Mouse (Mus musculus) cerebellum, adult (tissue): ENCODE data around the gene Cnmd.

ENCODE experiments used
- ATAC-seq: cut with Nextera tagmentation; 2 replicates; pipeline ENCODE4 v1.9.2; 2017; ENCODE audit warnings: mild to moderate bottlenecking, moderate library complexity, mixed read lengths; ENCODE audit not compliant: insufficient number of reproducible peaks, low FRiP score, low TSS enrichment

Gene Cnmd

GRCm38 (mm10) chr14:79649680-79650079, 12.3 kb downstream of the Cnmd start:
- ATAC-seq = no peak

DNA sequence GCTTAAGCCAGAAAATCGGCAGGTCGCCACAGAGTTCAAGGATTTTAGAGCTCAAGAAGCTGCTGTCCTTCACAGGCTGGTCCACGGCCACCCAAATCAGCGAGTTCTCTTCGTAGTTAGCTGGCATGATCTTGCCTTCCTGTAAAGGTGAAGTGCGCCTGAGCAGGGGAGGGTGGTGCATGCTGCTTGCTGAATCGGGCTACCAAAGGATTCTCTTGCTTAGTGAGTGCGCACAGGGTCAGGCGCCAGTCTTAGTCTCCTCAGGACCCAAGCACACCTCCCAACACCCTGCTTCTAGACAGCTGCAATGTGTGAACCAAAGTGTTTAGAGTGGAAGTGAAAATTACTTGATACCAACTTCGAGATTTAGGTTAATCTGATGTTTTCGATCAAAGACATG, 16.6 kb downstream of the Cnmd start:
- ATAC-seq = no peak

DNA sequence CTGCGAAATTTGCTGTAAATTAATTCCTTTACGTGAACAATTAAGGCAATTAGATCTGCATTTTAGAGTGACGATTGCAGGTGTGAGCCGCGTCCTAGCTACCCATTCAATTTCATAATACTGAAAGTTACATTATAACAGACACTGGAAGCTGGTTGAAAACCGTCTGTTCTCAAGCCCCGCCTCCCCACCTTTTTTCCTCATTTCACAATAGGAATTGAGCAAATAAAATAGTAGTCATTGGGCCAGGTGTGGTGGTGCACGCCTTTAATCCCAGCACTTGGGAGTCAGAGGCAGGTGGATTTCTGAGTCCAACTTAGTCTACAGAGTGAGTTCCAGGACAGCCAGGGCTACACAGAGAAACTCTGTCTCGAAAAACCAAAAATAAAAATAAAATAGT, 19.9 kb downstream of the Cnmd start:
- no peak for ATAC-seq

GRCm38 (mm10) chr14:79636814-79637213, 25.2 kb downstream of the Cnmd start:
- no peak for ATAC-seq

DNA sequence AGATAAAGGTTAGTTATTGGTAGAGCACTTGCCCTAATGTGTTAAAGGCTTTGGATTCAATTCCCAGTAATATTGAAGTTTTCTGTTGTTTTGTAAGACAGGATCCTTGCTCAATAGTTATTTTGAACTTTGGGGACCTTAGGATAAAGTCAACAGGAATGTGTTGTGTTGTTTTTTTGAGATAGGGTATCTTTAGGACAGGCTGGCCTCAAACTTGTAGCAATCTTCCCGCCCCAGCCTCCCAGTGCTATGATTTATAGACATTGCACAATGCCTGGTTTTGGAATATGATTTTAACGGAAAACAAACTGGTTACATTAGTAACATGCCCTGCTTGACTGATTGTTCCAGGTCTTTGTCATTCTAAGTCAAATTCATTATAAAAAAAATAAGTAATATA, 28.8 kb downstream of the Cnmd start:
- no peak for ATAC-seq

DNA sequence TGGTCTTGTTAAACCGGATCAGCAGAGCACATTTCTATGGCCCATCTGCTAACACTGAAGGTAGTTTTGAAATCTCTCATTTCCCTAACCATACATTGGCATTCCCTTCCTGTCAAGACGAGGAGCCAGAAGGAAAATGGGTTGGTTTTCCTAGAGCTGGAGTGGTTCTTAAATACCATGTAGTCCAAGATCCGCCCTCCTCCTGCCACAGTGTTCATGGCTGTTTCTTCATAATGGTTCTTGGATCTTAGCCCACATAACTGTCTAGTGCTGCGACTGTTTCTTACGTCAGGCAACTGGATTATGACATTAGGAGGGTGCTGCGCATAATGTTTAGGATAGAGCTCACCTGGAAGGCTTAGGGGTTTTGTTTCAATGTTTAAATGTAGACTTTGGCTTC, 29.6 kb downstream of the Cnmd start:
- no peak for ATAC-seq

- ATAC-seq = no peak
Observed at GRCm38 (mm10) chr14:79621143-79621542, 40.8 kb downstream of the Cnmd start.

DNA sequence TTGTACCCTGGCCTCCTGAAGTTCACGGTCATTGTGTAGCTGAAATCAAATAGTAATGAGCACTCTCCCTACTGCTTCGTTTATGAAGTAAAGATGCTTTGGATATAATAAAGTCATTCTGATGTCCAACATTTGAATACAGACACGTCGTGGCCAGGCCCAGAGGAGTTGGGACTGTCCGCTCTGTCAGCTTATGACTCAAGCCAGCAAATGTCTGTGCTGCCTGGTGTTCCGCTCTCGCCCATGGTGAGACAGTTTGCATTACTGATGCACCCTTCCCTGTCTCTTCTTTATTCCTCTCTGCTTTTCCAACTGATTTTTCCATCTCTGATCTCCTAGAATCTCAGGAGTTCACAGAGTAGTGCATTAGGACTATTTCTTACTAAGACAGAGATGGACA, 42.2 kb downstream of the Cnmd start:
- ATAC-seq = no peak

DNA sequence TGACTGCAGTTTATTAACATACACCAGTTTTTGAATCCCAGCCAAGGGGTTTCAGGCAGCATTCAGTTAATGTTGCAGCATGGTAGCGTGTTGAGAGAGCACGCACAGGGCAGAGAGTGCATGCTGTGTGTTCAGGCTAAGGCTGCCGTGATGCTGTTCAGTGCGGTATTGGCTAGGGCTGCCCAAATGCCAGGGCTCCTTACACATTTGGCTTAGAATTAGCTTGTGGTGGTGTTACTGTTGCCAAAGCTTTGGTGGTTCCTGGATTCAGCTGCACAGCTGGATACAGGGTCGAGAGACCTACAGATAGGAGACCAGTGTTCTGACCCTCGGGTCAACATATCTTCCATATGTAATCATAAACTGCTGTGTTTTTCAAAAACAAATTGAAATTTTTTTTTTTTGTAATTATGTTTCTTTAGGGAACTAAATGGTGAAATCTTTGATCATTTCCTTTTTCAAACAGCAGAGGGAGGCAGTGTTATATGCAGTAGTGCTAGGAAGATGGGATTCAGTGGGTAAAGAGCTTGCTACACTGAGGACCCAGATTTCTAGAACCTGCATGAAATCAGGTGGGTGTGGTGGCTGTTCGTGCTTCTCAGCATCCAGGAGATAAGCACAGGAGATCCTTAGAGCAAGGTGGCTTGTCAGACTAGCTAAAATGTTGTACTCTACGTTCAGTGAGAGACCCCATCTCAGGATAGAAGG, 44.7 kb downstream of the Cnmd start:
- no peak for ATAC-seq

DNA sequence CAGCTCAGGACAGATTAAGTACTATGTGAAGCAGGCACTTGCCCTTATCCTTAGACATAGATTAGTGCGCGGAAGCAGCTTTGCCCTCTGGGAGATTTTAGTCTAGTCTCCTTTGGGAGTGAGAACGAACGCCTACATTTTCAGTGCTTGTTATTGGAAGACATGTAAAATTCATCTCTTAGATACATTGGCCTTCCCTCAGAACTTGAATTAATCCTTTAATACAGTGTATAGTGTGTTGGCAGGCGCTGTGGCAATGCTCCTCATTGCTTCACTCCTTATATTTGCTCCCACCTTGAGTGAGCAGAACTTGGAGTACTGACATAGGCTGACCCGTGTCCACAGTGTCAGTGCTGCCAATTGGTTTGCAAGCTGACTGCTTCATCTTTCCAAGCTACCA, 53.7 kb downstream of the Cnmd start:
- no peak for ATAC-seq

DNA sequence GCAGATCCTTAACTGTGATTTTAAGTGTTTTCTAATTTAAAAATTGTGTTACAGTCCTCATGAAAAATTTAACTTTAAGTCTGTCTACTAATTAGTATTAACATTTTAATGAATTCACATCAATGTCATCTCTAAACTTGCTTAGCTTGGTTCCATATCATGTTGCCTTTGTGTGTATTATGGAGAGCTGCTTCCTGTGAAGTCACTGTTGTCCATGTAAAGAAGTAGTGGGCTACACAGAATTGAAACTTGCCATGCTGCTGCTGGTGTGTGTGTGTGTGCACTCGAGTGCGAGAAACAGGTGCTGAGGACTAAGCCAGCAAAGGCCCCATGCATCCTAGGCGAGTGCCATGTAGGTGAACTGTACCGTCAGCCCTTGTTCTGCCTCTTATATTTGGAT, 54.6 kb downstream of the Cnmd start:
- ATAC-seq = no peak

- ATAC-seq = no peak
Observed at GRCm38 (mm10) chr14:79606867-79607266, 55.1 kb downstream of the Cnmd start.

DNA sequence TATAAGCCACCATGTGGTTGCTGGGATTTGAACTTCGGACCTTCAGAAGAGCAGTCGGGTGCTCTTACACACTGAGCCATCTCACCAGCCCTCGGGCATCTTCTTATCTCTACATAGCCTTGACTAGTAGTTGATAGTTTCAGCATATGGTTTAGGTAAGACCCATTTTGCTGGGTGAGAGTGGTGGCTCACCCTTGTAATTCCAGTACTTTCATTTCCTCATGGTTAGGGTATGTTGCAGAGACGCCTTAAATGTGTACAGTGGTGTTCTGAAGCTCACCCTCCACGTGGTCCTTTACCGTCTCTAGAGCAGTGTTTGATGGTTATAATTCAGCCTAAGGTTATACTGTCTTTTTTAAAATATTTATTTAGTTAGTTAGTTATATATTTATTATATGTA, 55.6 kb downstream of the Cnmd start:
- ATAC-seq = no peak

DNA sequence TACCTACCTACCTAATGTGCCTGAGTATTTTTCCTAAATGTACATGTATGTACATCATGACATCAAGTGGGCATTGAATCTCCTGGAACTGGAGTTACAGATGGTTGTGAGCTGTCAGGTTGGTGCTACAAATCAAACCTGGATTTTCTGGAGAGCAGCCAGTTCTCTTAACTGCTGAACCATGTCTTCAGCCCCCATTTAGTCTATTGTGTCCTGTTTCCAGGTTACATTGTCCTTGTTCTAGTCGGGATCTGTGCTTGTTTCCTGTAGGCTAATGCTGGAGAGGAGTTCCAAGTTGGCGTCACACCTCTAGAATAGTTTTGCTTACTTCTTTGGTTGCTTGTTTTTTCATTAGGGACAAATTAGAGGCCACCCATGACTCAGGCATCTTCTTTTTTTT, 56.1 kb downstream of the Cnmd start:
- no peak for ATAC-seq

- ATAC-seq = no peak
Observed at GRCm38 (mm10) chr14:79596602-79597001, 65.4 kb downstream of the Cnmd start.

- ATAC-seq = no peak
Observed at GRCm38 (mm10) chr14:79594069-79594468, 67.9 kb downstream of the Cnmd start.

- ATAC-seq = no peak
Observed at GRCm38 (mm10) chr14:79591611-79592010, 70.4 kb downstream of the Cnmd start.

DNA sequence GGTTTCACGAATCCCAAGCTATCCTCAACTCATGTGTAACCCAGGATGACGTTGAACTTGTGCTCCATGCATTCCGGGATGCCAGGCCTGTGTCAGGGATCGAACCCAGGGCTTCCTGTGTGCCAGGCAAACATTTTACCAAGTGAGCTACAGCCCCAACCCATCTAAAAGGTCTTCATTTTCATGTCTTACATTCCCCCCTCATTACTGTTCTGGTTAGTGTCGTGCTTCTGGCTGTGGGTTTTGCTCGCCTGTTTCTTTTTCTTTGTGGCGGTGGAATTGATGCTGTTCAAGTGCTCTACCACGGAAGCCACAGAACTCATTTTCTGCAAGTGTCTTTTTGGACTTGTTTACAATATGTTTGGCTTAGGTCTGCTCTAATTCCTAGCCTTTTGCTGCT, 71.1 kb downstream of the Cnmd start:
- no peak for ATAC-seq

DNA sequence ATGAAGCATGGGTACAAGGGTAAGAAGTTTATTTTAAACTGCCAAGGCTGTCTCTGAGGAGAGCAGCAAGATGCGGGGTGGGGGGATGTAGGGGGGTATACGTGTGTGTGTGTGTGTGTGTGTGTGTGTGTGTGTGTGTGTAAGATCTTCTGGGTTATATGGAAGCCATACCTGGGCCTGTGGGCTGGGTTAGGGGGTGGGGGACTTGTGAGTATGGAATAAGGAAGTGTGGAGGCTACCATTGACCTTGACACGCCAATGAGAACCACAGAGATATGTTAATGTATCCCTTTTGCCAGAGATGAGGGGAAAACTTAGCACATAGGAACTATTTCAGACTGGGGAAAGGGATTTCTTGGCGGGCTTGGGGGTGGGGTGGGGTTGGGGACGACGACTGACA, 72.6 kb downstream of the Cnmd start:
- ATAC-seq = no peak

DNA sequence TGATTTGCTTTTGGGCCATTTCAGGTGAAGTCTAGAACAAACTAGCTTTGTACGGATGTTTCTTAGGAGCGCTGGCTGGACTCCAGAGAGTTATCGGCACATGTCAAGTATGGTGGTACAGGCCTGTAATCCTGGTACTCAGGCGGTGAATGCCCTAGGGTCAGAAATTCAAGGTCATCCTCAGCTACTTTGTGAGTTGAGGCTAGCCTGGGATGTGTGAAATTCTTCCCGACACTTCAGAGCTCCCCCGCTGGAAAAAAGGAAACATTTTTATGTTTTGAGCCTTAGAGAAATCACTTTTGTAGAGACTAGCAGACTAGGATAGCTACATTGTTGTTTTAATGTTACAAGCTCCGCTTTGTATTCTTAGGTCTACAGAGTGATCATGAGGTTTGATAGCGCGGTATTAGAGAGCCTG, 73.4 kb downstream of the Cnmd start:
- ATAC-seq = no peak

GRCm38 (mm10) chr14:79587852-79588229, 74.1 kb downstream of the Cnmd start:
- peak; percentile 51 for ATAC-seq
